Mouse (Mus musculus) kidney, adult 9 months (tissue): Measurements from ENCODE around the gene Atpaf2.
A peak's percentile ranks its signal among the peaks of the same experiment; 100 is the strongest.

Source experiments
- DNase-seq: peaks from one replicate; pipeline ENCODE4 v3.0.0; 2022

Atpaf2 gene

GRCm38 (mm10) chr11:60391346-60391745 lies 26.9 kb downstream of the Atpaf2 start:
- DNase-seq, result no peak

- DNase-seq, result peak; percentile 17
These were observed 30.3 kb downstream of the Atpaf2 start for GRCm38 (mm10) chr11:60387944-60388343.

GRCm38 (mm10) chr11:60385946-60386345 lies 32.3 kb downstream of the Atpaf2 start:
- no peak for DNase-seq

GRCm38 (mm10) chr11:60384762-60385421 lies 33.4 kb downstream of the Atpaf2 start:
- DNase-seq, result no peak

GRCm38 (mm10) chr11:60383518-60383917 lies 34.7 kb downstream of the Atpaf2 start:
- DNase-seq, result no peak

- DNase-seq, result no peak
These were observed 43.8 kb downstream of the Atpaf2 start for GRCm38 (mm10) chr11:60374481-60374880.

GRCm38 (mm10) chr11:60370431-60370830 lies 47.8 kb downstream of the Atpaf2 start:
- no peak for DNase-seq

- no peak for DNase-seq
These were observed 48.8 kb downstream of the Atpaf2 start for GRCm38 (mm10) chr11:60369448-60369847.

GRCm38 (mm10) chr11:60368909-60369308 lies 49.3 kb downstream of the Atpaf2 start:
- DNase-seq, result no peak

GRCm38 (mm10) chr11:60367256-60367655 lies 51.0 kb downstream of the Atpaf2 start:
- no peak for DNase-seq

GRCm38 (mm10) chr11:60366239-60367019 lies 51.8 kb downstream of the Atpaf2 start:
- DNase-seq, result no peak

- DNase-seq, result no peak
These were observed 57.5 kb downstream of the Atpaf2 start for GRCm38 (mm10) chr11:60360631-60361201.

- no peak for DNase-seq
These were observed 58.3 kb downstream of the Atpaf2 start for GRCm38 (mm10) chr11:60359936-60360335.

GRCm38 (mm10) chr11:60359138-60359537 lies 59.1 kb downstream of the Atpaf2 start:
- DNase-seq, result no peak

GRCm38 (mm10) chr11:60358548-60358947 lies 59.7 kb downstream of the Atpaf2 start:
- DNase-seq, result no peak

- DNase-seq, result no peak
These were observed 61.1 kb downstream of the Atpaf2 start for GRCm38 (mm10) chr11:60357116-60357515.

- DNase-seq, result no peak
These were observed 62.3 kb downstream of the Atpaf2 start for GRCm38 (mm10) chr11:60355952-60356351.

GRCm38 (mm10) chr11:60352559-60353411 lies 65.5 kb downstream of the Atpaf2 start, which contains the start of the genes Tom1l2 and Drc3:
Tom1l2 (minus strand) TSS chr11:60352905.
Drc3 (plus strand) TSS chr11:60353329.
- DNase-seq, result peak; percentile 100

GRCm38 (mm10) chr11:60351925-60352371 lies 66.3 kb downstream of the Atpaf2 start:
- peak; percentile 51 for DNase-seq

- DNase-seq, result peak; percentile 88
These were observed 66.9 kb downstream of the Atpaf2 start for GRCm38 (mm10) chr11:60351388-60351787.
